Mouse (Mus musculus) embryo, embryonic 11 days (tissue): ENCODE data around the gene Pcdh11x.
A peak's percentile ranks its signal among the peaks of the same experiment; 100 is the strongest.
"Not testable (repeated sequence)": the region's sequence is repeated elsewhere in the genome, so short reads cannot be mapped to it uniquely, and the experiment has no call there.

Experiments
- DNase-seq: peaks from one replicate; pipeline ENCODE4 v3.0.0-alpha.2; 2015

Gene Pcdh11x

GRCm38 (mm10) chrX:120290011-120290899 lies at the start of gene Pcdh11x:
Gene Pcdh11x, plus strand, starts transcription at chrX:120290259.
- peak; percentile 66 for DNase-seq

- no peak for DNase-seq
Observed at GRCm38 (mm10) chrX:120260089-120260488, 30.0 kb upstream of the Pcdh11x start.

- DNase-seq: peak; percentile 41
Observed at GRCm38 (mm10) chrX:120285522-120285921, 4.5 kb upstream of the Pcdh11x start.

- peak; percentile 5 for DNase-seq
Observed at GRCm38 (mm10) chrX:120287502-120287901, 2.6 kb upstream of the Pcdh11x start.

- DNase-seq: peak; percentile 21
Observed at GRCm38 (mm10) chrX:120290900-120291280, 831 bp downstream of the Pcdh11x start.

- peak; percentile 50 for DNase-seq
Observed at GRCm38 (mm10) chrX:120291696-120292095, 1.6 kb downstream of the Pcdh11x start.

- peak; percentile 81 for DNase-seq
Observed at GRCm38 (mm10) chrX:120292832-120293750, 3.0 kb downstream of the Pcdh11x start.

- no peak for DNase-seq
Observed at GRCm38 (mm10) chrX:120301469-120302175, 11.6 kb downstream of the Pcdh11x start.

GRCm38 (mm10) chrX:120312995-120313394 lies 22.9 kb downstream of the Pcdh11x start, which contains the start of gene H2afb3:
Gene H2afb3, minus strand, starts transcription at chrX:120313095.
- not testable (repeated sequence) for DNase-seq

GRCm38 (mm10) chrX:120466225-120466624 lies 176.2 kb downstream of the Pcdh11x start:
- no peak for DNase-seq

- DNase-seq: no peak
Observed at GRCm38 (mm10) chrX:120486428-120486827, 196.4 kb downstream of the Pcdh11x start.

- DNase-seq: no peak
Observed at GRCm38 (mm10) chrX:120524986-120525385, 234.9 kb downstream of the Pcdh11x start.

- DNase-seq: no peak
Observed at GRCm38 (mm10) chrX:120599309-120599708, 309.2 kb downstream of the Pcdh11x start.

GRCm38 (mm10) chrX:120618460-120618859 lies 328.4 kb downstream of the Pcdh11x start:
- no peak for DNase-seq

GRCm38 (mm10) chrX:120670236-120670635 lies 380.2 kb downstream of the Pcdh11x start:
- not testable (repeated sequence) for DNase-seq

- DNase-seq: no peak
Observed at GRCm38 (mm10) chrX:120734144-120734543, 444.1 kb downstream of the Pcdh11x start.

GRCm38 (mm10) chrX:120735792-120736191 lies 445.7 kb downstream of the Pcdh11x start:
- no peak for DNase-seq

GRCm38 (mm10) chrX:120944556-120944955 lies 654.5 kb downstream of the Pcdh11x start:
- DNase-seq: no peak
